Mouse (Mus musculus) limb, embryonic 13.5 days (tissue): Measurements from ENCODE around the gene Olfr102. TPM values are rescaled to one million over a fixed set of nuclear protein-coding genes. Genes with fewer than 3 reads are reported as not detected.

Experiments used
- ATAC-seq: fragments of 200-750 bp; cut with Nextera tagmentation; 2 replicates; pipeline ENCODE4 v1.8.0; 2017; ENCODE audit warnings: low read depth, moderate number of reproducible peaks, moderate TSS enrichment; ENCODE audit not compliant: low FRiP score
- H3K27ac ChIP-seq: fragments of 300-500 bp; sonication (generic); 2 replicates; pipeline ENCODE4 v1.5.1; 2015; ENCODE audit warnings: inconsistent platforms, mild to moderate bottlenecking, moderate library complexity
- H3K27me3 ChIP-seq: fragments of 300-500 bp; sonication (generic); 2 replicates; pipeline ENCODE4 v1.6.1; 2015; ENCODE audit warnings: mild to moderate bottlenecking, inconsistent platforms
- H3K36me3 ChIP-seq: fragments of 300-500 bp; sonication (generic); 2 replicates; pipeline ENCODE4 v1.6.1; 2015; ENCODE audit warnings: inconsistent platforms, mild to moderate bottlenecking, moderate library complexity
- H3K4me1 ChIP-seq: fragments of 300-500 bp; sonication (generic); 2 replicates; pipeline ENCODE4 v1.6.1; 2015; ENCODE audit warnings: inconsistent platforms
- H3K4me2 ChIP-seq: fragments of 300-500 bp; sonication (generic); replicated peaks from 2 replicates; pipeline ENCODE4 v1.6.1; 2015; ENCODE audit warnings: inconsistent platforms, mild to moderate bottlenecking, moderate library complexity
- H3K4me3 ChIP-seq: fragments of 300-500 bp; sonication (generic); 2 replicates; pipeline ENCODE4 v1.5.1; 2015; ENCODE audit warnings: moderate library complexity, mild to moderate bottlenecking, inconsistent platforms
- H3K9ac ChIP-seq: fragments of 300-500 bp; sonication (generic); 2 replicates; pipeline ENCODE4 v1.6.1; 2015; ENCODE audit warnings: mild to moderate bottlenecking, inconsistent platforms
- H3K9me3 ChIP-seq: fragments of 300-500 bp; sonication (generic); 2 replicates; pipeline ENCODE4 v1.6.1; 2016; ENCODE audit warnings: inconsistent platforms
- WGBS: fragments of 180-500 bp; shearing (Covaris S2); methylation state at CpG from one replicate; pipeline ENCODE4 v1.1.7; 2015; 5-methylcytosine and 5-hydroxymethylcytosine counted together
- polyA plus RNA-seq: library from polyadenylated mRNA; unstranded; fragments of >200 nt; fragmentation: Nextera tagmentation; extraction: Ambion mirVana; gene quantifications from 2 replicates; pipeline ENCODE4 v1.2.1, GENCODE M21; 2015

Gene Olfr102
- polyA plus RNA-seq, 1 experiment from 2014 or later, result not detected

- WGBS, result 84% methylated on average over 1 of the region's 1 CpGs
- Histone ChIP-seq H3K4me1 (no peaks in the 10 kb centered on the region), H3K9me3 (no peaks in the 10 kb centered on the region), H3K27me3 (no peaks in the 10 kb centered on the region), H3K4me2 (no peak within 1 kb of the TSS), H3K27ac (no peak within 1 kb of the TSS), H3K4me3 (no peak within 1 kb of the TSS), H3K36me3 (no peaks in the 10 kb centered on the region), H3K9ac (no peak within 1 kb of the TSS)
- ATAC-seq, result no peak
These were observed 53.2 kb downstream of the Olfr102 start, which contains the start of gene Olfr98 for GRCm38 (mm10) chr17:37263626-37264025. TSS of gene Olfr98 (minus strand) at chr17:37263749.

Other genes with a start within 250 kb of the Olfr102 start
- gene Olfr90, start 228.6 kb downstream of the Olfr102 start, polyA plus RNA-seq, result 0.09 TPM in 1 of 2 replicates, not detected in the other
- gene Olfr91, start 218.8 kb downstream of the Olfr102 start, polyA plus RNA-seq, result not detected in 2 replicates
- gene Olfr92, start 197.0 kb downstream of the Olfr102 start, polyA plus RNA-seq, result not detected in 2 replicates
- gene Olfr93, start 155.6 kb downstream of the Olfr102 start, polyA plus RNA-seq, result not detected in 2 replicates
- not detected in 2 replicates for gene Ubd, start 123.2 kb downstream of the Olfr102 start, polyA plus RNA-seq
- not detected in 2 replicates for gene Olfr94, start 116.1 kb downstream of the Olfr102 start, polyA plus RNA-seq
- gene Olfr95, start 103.9 kb downstream of the Olfr102 start, polyA plus RNA-seq, result not detected in 2 replicates
- gene Olfr96, start 96.9 kb downstream of the Olfr102 start, polyA plus RNA-seq, result not detected in 2 replicates
- gene Olfr97, start 79.7 kb downstream of the Olfr102 start, polyA plus RNA-seq, result not detected in 2 replicates
- gene Olfr98, start 53.3 kb downstream of the Olfr102 start, polyA plus RNA-seq, result not detected in 2 replicates
- gene H2-M3, start 46.8 kb downstream of the Olfr102 start, polyA plus RNA-seq, result 1.8 and 2.0 TPM in 2 replicates
- gene Olfr99, start 33.6 kb downstream of the Olfr102 start, polyA plus RNA-seq, result not detected in 2 replicates
- gene Olfr101, start 12.7 kb downstream of the Olfr102 start, polyA plus RNA-seq, result not detected in 2 replicates
- gene Olfr103, start 22.6 kb upstream of the Olfr102 start, polyA plus RNA-seq, result not detected in 2 replicates
- gene Olfr104-ps, start 42.5 kb upstream of the Olfr102 start, polyA plus RNA-seq, result not detected in 2 replicates
- gene Olfr105-ps, start 62.0 kb upstream of the Olfr102 start, polyA plus RNA-seq, result not detected in 2 replicates
- gene Olfr106-ps, start 73.3 kb upstream of the Olfr102 start, polyA plus RNA-seq, result not detected in 2 replicates
- gene Olfr107, start 82.2 kb upstream of the Olfr102 start, polyA plus RNA-seq, result 0.04 TPM in 1 of 2 replicates, not detected in the other
- gene Olfr108, start 128.4 kb upstream of the Olfr102 start, polyA plus RNA-seq, result not detected in 2 replicates
- not detected in 2 replicates for gene Olfr109, start 141.9 kb upstream of the Olfr102 start, polyA plus RNA-seq
- gene H2-M2, start 166.5 kb upstream of the Olfr102 start, polyA plus RNA-seq, result not detected in 2 replicates
- not detected in 2 replicates for gene Olfr110, start 175.4 kb upstream of the Olfr102 start, polyA plus RNA-seq
- gene Olfr111, start 191.0 kb upstream of the Olfr102 start, polyA plus RNA-seq, result not detected in 2 replicates